Mouse (Mus musculus) brain, embryonic 14.5 days (tissue): ENCODE results near the gene Kpna2.

Source experiments
- CTCF ChIP-seq: fragments of 200-500 bp; IDR thresholded peaks from 2 replicates; pipeline ENCODE4 v1.5.1; 2012; ENCODE audit warnings: inconsistent platforms, mild to moderate bottlenecking, moderate library complexity, borderline replicate concordance; ENCODE audit not compliant: insufficient read depth, insufficient read length; ENCODE audit errors: extremely low read depth
- POLR2A ChIP-seq: fragments of 200-500 bp; IDR thresholded peaks from 2 replicates; pipeline ENCODE4 v1.6.1; 2012; ENCODE audit warnings: mild to moderate bottlenecking, inconsistent platforms, borderline replicate concordance; ENCODE audit not compliant: poor library complexity, insufficient read depth, insufficient read length, severe bottlenecking; ENCODE audit errors: extremely low read depth

GRCm38 (mm10) chr11:106999151-106999948 lies at the start of gene Kpna2:
- TF ChIP-seq CTCF (no peak), POLR2A (peak; percentile 81; the same call in 1 of the 2 replicates)
